Mouse (Mus musculus) heart, postnatal 0 days (tissue): ENCODE measurements at regions not wholly inside any gene's neighbourhood (a gene's known extent, or its start where the extent isn't known, plus 50 kb on each side); places are given as distances from the start of the nearest gene placed in this dataset.
A peak's percentile ranks its signal among the peaks of the same experiment; 100 is the strongest.

Source experiments
- ATAC-seq: fragments of 200-750 bp; cut with Nextera tagmentation; 2 replicates; pipeline ENCODE4 v1.8.0; 2017; ENCODE audit warnings: low read depth, moderate number of reproducible peaks, moderate library complexity; ENCODE audit not compliant: insufficient read depth
- DNase-seq: peaks from one replicate; pipeline ENCODE4 v3.0.0-alpha.2; 2016; ENCODE audit warnings: low spot score
- H3K27ac ChIP-seq: fragments of 300-500 bp; sonication (generic); 2 replicates; pipeline ENCODE4 v1.5.1; 2014; ENCODE audit warnings: low read depth, mild to moderate bottlenecking
- H3K27me3 ChIP-seq: fragments of 300-500 bp; sonication (generic); 2 replicates; pipeline ENCODE4 v1.6.1; 2014; ENCODE audit warnings: low read length, mixed read lengths; ENCODE audit not compliant: control insufficient read depth, insufficient read depth
- H3K36me3 ChIP-seq: fragments of 300-500 bp; sonication (generic); replicated peaks from 2 replicates; pipeline ENCODE4 v1.6.1; 2014; ENCODE audit warnings: low read length, mixed read lengths; ENCODE audit not compliant: control insufficient read depth, insufficient read depth
- H3K4me1 ChIP-seq: fragments of 300-500 bp; sonication (generic); 2 replicates; pipeline ENCODE4 v1.6.1; 2014; ENCODE audit warnings: antibody characterized with exemption; ENCODE audit not compliant: control insufficient read depth, insufficient read depth
- H3K4me2 ChIP-seq: fragments of 300-500 bp; sonication (generic); 2 replicates; pipeline ENCODE4 v1.6.1; 2014; ENCODE audit warnings: low read depth, mild to moderate bottlenecking, low read length, moderate library complexity
- H3K4me3 ChIP-seq: fragments of 300-500 bp; sonication (generic); 2 replicates; pipeline ENCODE4 v1.5.1; 2014; ENCODE audit warnings: low read depth, low read length
- H3K9ac ChIP-seq: fragments of 300-500 bp; sonication (generic); replicated peaks from 2 replicates; pipeline ENCODE4 v1.6.1; 2014; ENCODE audit warnings: low read depth, low read length, mixed read lengths
- H3K9me3 ChIP-seq: fragments of 300-500 bp; sonication (generic); replicated peaks from 2 replicates; pipeline ENCODE4 v1.6.1; 2016; ENCODE audit warnings: low read length; ENCODE audit not compliant: control insufficient read depth
- CTCF ChIP-seq: IDR thresholded peaks from 2 replicates; pipeline ENCODE4 v1.5.1; 2016; ENCODE audit warnings: antibody characterized with exemption, control low read depth, low read depth
- EP300 ChIP-seq: IDR thresholded peaks from 2 replicates; pipeline ENCODE4 v1.6.1; 2016; ENCODE audit warnings: antibody characterized with exemption, low read depth
- WGBS: fragments of 180-500 bp; shearing (Covaris S2); extraction: QIAGEN DNeasy Blood & Tissue Kit; methylation state at CpG from one replicate; pipeline ENCODE4 v1.1.7; 2014; 5-methylcytosine and 5-hydroxymethylcytosine counted together

DNA sequence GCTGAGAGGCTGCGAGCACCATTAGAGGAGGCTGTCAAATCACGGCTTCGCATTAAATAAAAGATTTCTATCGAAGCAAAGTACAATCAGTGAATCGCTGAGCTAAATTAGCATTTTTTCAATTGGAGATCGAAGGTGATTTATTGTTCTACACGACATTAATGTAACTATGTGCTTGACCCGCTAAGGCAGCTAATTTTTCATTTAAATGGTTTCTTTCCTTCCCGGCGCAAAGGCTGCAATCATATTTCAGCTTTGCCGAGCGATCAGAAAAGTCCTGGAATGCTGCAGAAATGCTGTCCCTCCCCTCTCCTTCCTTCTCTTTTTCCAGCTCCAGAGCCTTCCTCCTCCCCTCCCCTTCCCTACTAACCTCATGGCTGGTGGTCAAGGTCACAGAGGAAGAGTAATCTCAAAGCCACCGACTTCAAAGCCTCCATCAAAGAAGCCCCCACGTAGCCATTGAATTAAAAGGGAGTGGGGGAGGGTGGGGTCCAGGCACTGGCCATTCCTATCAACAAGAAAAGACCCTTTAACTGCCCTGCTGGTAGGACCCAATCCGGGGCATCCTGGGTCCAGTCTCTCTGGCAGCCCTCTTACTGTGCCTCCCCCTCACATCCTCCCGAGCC is 387.8 kb downstream of the Sorl1 start:
- H3K4me3 ChIP-seq: peak overlapping the region; percentile 49
- TF ChIP-seq CTCF (no peak), EP300 (no peak)
- no peaks in the 10 kb centered on the region for H3K36me3 ChIP-seq
- H3K27ac ChIP-seq: peak overlapping the region; percentile 64
- WGBS: 2% methylated on average over 16 of the region's 16 CpGs
- DNase-seq (peak; percentile 14), ATAC-seq (peak; percentile 30; the same call in 1 of the 2 replicates)
- H3K4me2 ChIP-seq: peak overlapping the region; percentile 83
- no peaks in the 10 kb centered on the region for H3K27me3 ChIP-seq
- 0 out of 2 replicates have a peak, but pooled peaks cover 9% of the 10 kb centered on the region for H3K4me1 ChIP-seq
- H3K9me3 ChIP-seq: no peaks in the 10 kb centered on the region
- peak overlapping the region; percentile 52; the same call in 1 of the 2 replicates for H3K9ac ChIP-seq

DNA sequence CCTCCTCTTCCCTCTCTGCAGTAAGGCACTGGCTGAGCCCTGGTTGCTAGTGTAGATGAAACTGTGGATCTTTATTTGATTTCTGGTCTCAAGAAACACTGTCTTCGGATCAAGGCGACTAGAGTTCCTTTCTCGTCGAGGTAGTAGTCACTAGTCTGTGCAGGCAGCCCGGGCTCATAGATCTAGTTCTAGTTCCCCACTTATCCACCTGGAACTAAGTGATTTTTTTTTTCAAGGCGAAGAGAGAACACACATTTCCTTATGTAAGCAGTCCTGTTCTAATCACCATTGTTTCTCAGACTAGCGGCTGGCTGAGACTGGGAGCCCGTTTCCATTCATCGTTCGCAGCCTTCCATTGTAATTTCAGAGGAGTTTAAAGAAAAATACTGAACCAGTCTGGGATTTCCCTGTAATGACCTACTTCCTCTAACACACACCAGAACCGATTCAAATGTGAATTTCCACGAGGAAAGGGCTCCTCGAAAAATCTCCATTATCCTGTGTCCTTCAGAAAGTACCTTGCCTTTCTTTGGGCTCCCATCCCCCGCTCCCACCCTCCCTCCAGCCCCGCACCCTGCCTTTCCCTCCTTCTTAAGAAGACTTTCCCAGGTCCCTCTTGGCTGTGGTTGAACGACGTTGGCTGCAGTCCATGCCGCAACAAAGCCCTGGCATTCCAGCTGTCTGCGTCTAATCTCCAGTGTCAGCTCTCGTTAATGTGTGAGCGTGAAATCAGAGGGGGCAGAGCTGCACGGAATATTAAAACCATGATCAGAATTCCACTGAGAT is 388.5 kb downstream of the Sorl1 start:
- Histone ChIP-seq H3K9ac (peak overlapping the region; percentile 52), H3K27me3 (no peaks in the 10 kb centered on the region), H3K27ac (peak overlapping the region; percentile 64), H3K4me1 (0 out of 2 replicates have a peak, but pooled peaks cover 9% of the 10 kb centered on the region), H3K4me3 (peak overlapping the region; percentile 49), H3K9me3 (no peaks in the 10 kb centered on the region), H3K36me3 (no peaks in the 10 kb centered on the region), H3K4me2 (peak overlapping the region; percentile 83)
- TF ChIP-seq EP300 (no peak), CTCF (no peak)
- peak; percentile 80 for ATAC-seq
- DNase-seq: peak; percentile 73
- WGBS: under 1% methylated on average over 22 of the region's 22 CpGs

GRCm38 (mm10) chr9:41734925-41735447 is 389.1 kb downstream of the Sorl1 start:
- DNase-seq (no peak), ATAC-seq (no peak)
- no peaks in the 10 kb centered on the region for H3K27me3 ChIP-seq
- H3K27ac ChIP-seq: peak overlapping the region; percentile 64
- TF ChIP-seq CTCF: no peak
- no peak for TF ChIP-seq EP300
- H3K4me1 ChIP-seq: 0 out of 2 replicates have a peak, but pooled peaks cover 9% of the 10 kb centered on the region
- H3K9me3 ChIP-seq: no peaks in the 10 kb centered on the region
- H3K36me3 ChIP-seq: no peaks in the 10 kb centered on the region
- H3K9ac ChIP-seq: peak overlapping the region; percentile 52; the same call in 1 of the 2 replicates
- peak overlapping the region; percentile 83 for H3K4me2 ChIP-seq
- WGBS: 31% methylated on average over 8 of the region's 8 CpGs
- H3K4me3 ChIP-seq: peak overlapping the region; percentile 49

DNA sequence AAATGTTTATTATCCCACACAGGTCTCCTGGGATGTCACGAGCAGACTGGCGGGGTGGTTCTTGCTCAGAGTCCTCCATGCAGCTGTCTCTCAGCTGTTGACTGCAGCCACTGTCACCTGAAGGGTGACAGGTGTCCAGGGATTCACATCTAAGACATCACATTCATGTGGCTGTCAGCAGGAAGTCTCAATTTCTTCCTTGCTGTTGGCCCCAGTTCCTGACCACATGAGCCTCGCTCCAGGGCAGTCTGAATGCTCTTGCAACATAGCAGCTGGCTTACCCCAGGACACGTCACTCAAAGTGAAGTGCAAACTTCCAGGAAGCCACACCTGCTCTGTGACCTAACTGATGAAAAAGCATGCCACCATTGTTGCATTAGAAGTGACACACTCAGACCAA is 402.5 kb downstream of the Sorl1 start:
- 73% methylated on average over 4 of the region's 4 CpGs for WGBS
- Histone ChIP-seq H3K4me3 (no peak overlapping the region), H3K27ac (no peak overlapping the region), H3K9me3 (no peaks in the 10 kb centered on the region), H3K27me3 (no peaks in the 10 kb centered on the region), H3K9ac (no peak overlapping the region), H3K4me1 (no peaks in the 10 kb centered on the region), H3K36me3 (no peaks in the 10 kb centered on the region), H3K4me2 (no peak overlapping the region)
- DNase-seq (no peak), ATAC-seq (no peak)
- TF ChIP-seq EP300 (no peak), CTCF (no peak)

DNA sequence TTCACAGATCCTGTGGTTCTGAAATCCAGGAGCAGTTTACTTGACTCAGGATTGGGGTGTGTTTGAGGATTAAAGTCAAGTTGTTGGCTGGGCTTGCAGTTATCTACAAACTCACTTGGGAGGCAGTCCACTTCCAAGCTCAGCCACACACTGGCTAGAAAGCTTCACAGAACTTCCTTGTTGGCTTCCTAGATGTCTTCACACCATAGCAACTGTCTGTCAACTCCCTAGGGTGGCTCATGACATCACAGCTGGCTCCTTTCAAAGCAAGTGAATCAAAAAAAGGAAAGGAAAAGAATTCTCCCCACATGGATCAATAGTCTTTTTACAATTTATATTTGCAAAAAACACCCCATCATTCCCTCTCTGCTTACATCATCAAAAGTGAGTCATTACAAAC is 408.9 kb downstream of the Sorl1 start:
- TF ChIP-seq EP300 (no peak), CTCF (no peak)
- no peak overlapping the region for H3K9ac ChIP-seq
- no peak for ATAC-seq
- no peak for DNase-seq
- H3K9me3 ChIP-seq: no peaks in the 10 kb centered on the region
- H3K36me3 ChIP-seq: no peaks in the 10 kb centered on the region
- no peak overlapping the region for H3K4me3 ChIP-seq
- no peaks in the 10 kb centered on the region for H3K27me3 ChIP-seq
- H3K4me1 ChIP-seq: no peaks in the 10 kb centered on the region
- no peak overlapping the region for H3K27ac ChIP-seq
- no peak overlapping the region for H3K4me2 ChIP-seq
